Mouse (Mus musculus): ENCODE data around the gene Slc22a20.
A peak's percentile ranks its signal among the peaks of the same experiment; 100 is the strongest.

Gene Slc22a20

GRCm38 (mm10) chr19:5986043-5986442, at the start of gene Slc22a20:
Gene Slc22a20, minus strand, starts transcription at chr19:5986143.
- DNase-seq (ENCODE audit: low spot score), result no peak

- no peak for DNase-seq (ENCODE audit: low spot score)
These were observed 44.8 kb upstream of the Slc22a20 start for GRCm38 (mm10) chr19:6030520-6031280.

DNA sequence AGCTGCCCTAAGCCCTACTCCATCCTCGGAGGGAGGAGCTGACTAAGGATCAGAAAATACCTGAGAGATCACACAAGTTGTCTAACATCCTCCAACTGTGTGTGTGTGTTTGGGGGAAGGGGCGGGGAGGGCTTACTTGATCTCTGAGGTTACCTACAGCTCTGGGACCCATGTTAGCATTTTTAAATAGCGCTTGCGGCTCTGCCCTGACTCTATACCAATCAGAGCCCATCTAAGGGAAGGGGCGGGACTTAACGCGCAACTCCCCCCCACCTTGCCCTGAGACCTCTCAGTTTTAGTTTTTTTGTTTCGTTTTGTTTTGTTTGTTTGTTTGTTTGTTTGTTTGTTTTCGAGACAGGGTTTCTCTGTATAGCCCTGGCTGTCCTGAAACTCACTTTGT, 43.5 kb upstream of the Slc22a20 start:
- no peak for DNase-seq (ENCODE audit: low spot score)

DNA sequence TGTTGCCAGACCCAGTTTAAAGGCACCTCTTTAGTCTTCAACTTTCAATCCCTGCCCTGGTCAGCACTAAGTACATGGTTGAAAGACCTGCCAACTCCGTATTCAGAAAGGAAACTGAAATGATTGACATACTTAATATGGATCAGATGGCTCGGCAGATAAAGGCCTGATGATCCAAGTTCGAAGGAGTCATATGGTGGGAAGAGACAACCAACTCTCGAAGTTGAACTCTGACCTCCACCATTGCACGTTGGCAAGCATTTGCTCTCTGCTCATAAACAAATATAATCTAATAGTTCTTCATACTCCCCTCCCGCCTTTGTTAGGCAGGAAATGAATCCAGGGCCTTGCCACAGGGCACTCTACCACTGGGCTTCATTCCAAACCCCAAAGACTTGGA, 43.0 kb upstream of the Slc22a20 start:
- DNase-seq (ENCODE audit: low spot score), result no peak

DNA sequence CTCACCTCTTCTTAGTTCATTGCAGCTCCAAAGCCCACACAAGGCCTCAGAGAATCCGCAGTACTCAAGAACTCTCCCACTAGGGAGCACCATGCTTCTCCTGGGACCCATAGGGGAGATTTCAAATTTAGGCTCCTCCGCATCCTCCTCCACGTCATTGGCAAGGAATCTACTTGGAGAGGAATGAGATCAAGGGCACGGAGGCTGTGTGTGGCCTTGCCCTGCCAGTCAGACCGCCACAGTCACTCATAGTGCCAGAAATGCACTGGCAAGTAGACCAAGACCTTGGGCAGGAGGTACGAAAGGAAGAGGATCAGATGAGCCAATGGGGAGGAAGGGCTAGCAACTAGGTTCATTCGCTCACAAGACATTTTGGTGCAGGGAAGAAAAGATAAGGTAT, 38.0 kb upstream of the Slc22a20 start:
- no peak for DNase-seq (ENCODE audit: low spot score)

GRCm38 (mm10) chr19:6023059-6023458, 37.1 kb upstream of the Slc22a20 start:
- DNase-seq (ENCODE audit: low spot score), result no peak

DNA sequence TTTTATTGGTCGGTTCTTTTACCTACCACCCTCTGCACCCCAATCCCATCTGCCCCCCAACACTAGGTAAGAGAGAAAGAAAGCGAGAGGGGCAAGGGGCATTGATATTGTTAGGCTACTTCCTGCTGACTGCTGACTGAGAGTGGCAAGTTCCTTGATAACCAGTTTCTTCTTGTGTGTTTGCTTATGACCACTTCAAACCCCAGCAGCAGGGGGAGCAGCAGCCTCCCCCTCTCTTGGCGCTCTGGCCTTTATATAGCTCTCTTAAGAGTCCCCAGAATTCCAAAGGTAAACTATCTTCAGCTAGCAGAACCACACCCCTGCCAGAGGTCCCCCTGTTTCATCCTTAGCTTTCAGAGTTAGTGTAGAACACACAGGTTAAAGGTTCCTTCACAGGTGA, 34.3 kb upstream of the Slc22a20 start:
- no peak for DNase-seq (ENCODE audit: low spot score)

GRCm38 (mm10) chr19:6018142-6019089, 32.5 kb upstream of the Slc22a20 start:
- DNase-seq (ENCODE audit: low spot score), result peak; percentile 89

DNA sequence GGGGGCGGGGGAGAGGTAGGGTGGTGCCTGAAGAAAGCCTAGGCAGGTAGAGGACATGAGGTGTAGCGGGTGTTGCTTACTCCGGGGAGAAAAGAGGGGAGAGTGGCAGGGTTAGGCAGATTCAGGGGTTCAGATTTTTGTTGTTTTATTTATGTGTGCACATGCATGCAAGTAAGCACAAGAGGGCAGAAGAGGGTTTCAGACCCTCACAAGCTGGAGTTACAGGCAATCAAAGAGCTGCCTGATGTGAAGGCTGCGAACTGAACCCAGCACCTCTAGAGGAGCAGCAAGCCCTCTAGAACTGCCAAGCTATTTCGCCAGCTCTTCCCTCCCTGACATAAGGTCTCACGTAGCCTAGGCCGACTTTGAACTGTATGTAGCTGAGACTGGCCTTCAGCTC, 30.6 kb upstream of the Slc22a20 start:
- peak; percentile 50 for DNase-seq (ENCODE audit: low spot score)

DNA sequence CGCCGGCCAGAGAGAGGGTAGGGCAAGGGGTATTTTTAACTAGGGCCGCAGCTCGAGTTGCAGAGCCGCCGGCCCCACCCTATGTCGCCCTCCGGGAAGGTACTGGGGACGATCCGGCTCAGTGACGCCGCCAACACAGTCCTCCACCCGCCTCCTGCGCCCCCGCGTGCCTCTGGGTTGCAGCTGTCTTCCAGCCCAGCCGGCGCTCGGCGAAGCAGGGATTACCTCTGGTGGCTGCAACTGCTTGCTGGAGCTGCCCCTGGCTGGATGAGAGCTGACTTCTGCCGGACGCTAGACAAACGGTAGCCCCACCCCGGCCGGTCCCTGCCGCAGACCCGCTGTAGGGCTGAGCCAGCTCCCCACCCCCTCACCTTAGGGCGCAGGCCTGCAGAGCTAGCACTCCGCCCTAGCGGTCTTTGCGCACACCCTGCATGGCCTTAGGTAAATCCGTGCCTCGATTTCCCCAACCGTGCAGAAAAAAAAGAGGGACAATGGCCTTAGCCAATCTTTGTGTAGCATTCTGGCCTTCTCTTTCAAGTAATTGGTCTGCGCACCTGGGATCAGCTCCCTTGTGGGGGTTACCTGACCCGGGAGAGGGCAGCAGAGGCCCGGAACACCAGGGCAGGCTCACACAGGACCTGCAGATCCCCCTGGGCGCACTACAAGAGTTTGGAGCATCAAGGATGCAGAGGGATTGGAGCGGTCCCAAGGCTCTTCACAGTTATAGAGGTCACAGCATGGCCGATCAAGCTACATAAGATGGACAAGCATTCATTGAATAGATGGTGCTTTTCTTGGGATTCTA, 29.8 kb upstream of the Slc22a20 start, which contains the start of gene Capn1:
TSS of gene Capn1 (minus strand) at position 387 of the 805 bp plus-strand sequence.
- DNase-seq (ENCODE audit: low spot score), result peak; percentile 81

- peak; percentile 53 for DNase-seq (ENCODE audit: low spot score)
These were observed 29.1 kb upstream of the Slc22a20 start for GRCm38 (mm10) chr19:6014991-6015510.

- DNase-seq (ENCODE audit: low spot score), result no peak
These were observed 27.7 kb upstream of the Slc22a20 start for GRCm38 (mm10) chr19:6013691-6014090.

DNA sequence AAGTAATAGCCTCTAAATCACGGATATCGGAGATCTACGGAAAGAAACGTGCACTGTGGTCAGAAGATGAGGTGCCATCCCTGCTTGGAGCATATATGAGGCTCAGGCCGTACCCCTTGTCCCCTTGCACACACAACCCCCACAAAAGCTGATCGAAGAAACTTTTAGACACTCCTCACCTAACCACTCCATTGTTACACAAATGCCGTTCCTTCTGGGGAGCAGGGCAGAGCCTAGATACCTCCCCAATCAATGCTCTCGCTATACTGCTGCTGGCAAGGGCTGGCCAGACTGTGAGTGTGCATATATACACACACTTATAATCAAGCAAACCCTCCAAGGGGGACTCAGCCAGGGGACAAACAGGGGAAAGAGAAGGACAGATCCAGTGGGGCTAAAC, 23.2 kb upstream of the Slc22a20 start:
- DNase-seq (ENCODE audit: low spot score), result no peak

GRCm38 (mm10) chr19:6007013-6007412, 21.1 kb upstream of the Slc22a20 start:
- DNase-seq (ENCODE audit: low spot score), result no peak

- no peak for DNase-seq (ENCODE audit: low spot score)
These were observed 19.6 kb upstream of the Slc22a20 start for GRCm38 (mm10) chr19:6005541-6005940.

DNA sequence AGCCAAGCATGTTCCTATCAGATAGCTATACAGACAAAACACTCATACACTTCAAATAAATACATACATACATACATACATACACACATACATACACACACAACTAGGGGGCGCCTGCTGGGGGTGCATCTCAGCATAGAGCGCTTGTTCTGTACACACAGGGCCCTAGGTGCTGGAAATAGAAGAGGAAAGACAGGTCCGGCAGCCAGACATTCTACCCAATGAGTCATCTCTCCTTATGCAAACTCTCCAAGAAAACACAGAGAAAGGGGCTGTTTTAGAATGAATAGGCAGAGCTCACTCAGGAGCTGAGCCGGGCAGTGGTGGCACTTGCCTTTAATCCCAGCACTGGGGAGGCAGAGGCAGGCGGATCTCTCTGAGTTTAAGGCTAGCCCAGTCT, 14.0 kb upstream of the Slc22a20 start:
- no peak for DNase-seq (ENCODE audit: low spot score)

DNA sequence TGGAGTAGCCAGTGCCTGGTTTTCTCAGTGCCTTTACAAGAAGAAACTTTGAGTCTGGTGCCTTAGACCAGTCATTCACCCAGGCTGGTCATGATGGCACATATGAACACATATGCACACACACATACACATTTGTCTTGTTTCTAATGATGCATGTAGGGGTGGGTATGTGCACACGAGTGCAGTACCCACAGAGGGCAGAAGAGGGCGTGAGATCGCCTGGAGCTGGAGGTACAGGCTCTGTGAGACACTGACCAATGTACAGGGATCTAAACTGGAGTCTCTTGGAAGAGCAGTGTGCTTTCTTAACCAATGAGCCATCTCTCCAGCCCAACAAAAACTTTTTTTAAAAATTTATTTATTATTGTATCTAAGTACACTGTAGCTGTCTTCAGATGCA, 12.2 kb upstream of the Slc22a20 start:
- no peak for DNase-seq (ENCODE audit: low spot score)

- DNase-seq (ENCODE audit: low spot score), result no peak
These were observed 8.8 kb upstream of the Slc22a20 start for GRCm38 (mm10) chr19:5994711-5995110.

DNA sequence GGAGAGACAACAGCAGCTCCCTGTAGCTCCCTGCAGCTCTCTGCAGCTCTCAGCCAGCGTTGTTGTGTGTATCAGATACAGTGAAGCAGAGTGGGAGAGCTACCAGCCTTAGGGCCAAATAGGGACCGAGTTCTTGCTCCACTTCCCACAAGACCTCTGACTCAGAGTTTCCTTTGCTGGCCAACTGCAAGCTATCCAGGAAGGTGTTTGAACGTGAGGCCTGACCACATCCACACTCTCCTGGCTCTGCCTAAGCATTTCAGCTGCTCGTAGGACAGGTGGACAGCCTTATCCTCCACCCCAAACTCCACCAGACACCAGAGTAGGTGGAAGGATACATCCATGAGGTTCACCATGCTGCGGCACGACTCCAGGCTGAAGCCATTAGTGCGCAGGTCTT, 6.1 kb upstream of the Slc22a20 start:
- DNase-seq (ENCODE audit: low spot score), result no peak

GRCm38 (mm10) chr19:5991467-5991866, 5.5 kb upstream of the Slc22a20 start:
- DNase-seq (ENCODE audit: low spot score), result no peak

GRCm38 (mm10) chr19:5990921-5991320, 5.0 kb upstream of the Slc22a20 start:
- DNase-seq (ENCODE audit: low spot score), result no peak

GRCm38 (mm10) chr19:5990033-5990432, 4.1 kb upstream of the Slc22a20 start:
- no peak for DNase-seq (ENCODE audit: low spot score)

Data from embryo, embryonic 10 days (tissue).